Mouse (Mus musculus) CH12.LX (cell line): ENCODE measurements around the gene Adh1. TPM values are rescaled to one million over a fixed set of nuclear protein-coding genes. Genes with fewer than 3 reads are reported as not detected.

Experiments used
- DNase-seq: peaks from one replicate; pipeline ENCODE4 v3.0.0-alpha.2; 2013; ENCODE audit errors: extremely low read depth
- H3K27ac ChIP-seq: 2 replicates; pipeline ENCODE4 v1.5.1; 2012; ENCODE audit warnings: low read depth, mild to moderate bottlenecking, control low read depth, moderate library complexity; ENCODE audit not compliant: insufficient read depth
- H3K27me3 ChIP-seq: replicated peaks from 2 replicates; pipeline ENCODE3; 2012; ENCODE audit warnings: inconsistent platforms
- H3K36me3 ChIP-seq, 2 experiments: replicated peaks in 1 of 2; 2 replicates each; pipeline versions ENCODE3 to v1.6.1; 2012; ENCODE audit warnings: inconsistent platforms in 1 of 2, low read length in 1 of 2, mild to moderate bottlenecking in 1 of 2, mixed read lengths in 1 of 2, moderate library complexity in 1 of 2; ENCODE audit not compliant: control insufficient read depth in 1 of 2, insufficient read depth in 1 of 2
- H3K4me1 ChIP-seq, 2 experiments: 2 replicates each; pipeline ENCODE4 v1.6.1; 2012; ENCODE audit warnings: inconsistent platforms in 1 of 2, moderate library complexity in 1 of 2; ENCODE audit not compliant: insufficient read depth in 2 of 2, control insufficient read depth in 1 of 2
- H3K4me2 ChIP-seq: 2 replicates; pipeline ENCODE4 v1.6.1; 2012; ENCODE audit warnings: low read depth, mild to moderate bottlenecking, control low read depth; ENCODE audit not compliant: poor library complexity, insufficient read depth, severe bottlenecking
- H3K4me3 ChIP-seq, 3 experiments: fragments of 150-350 bp in 1 of 3; sonication (generic) in 1 of 3; replicated peaks in 1 of 3; 2 replicates each; pipeline versions ENCODE3 to v1.5.1; 2011 to 2012; ENCODE audit warnings: low read depth in 2 of 3, low read length in 2 of 3, mild to moderate bottlenecking in 2 of 3, moderate library complexity in 2 of 3, control low read depth in 1 of 3, improper control_type of control experiment in 1 of 3, inconsistent platforms in 1 of 3, mixed read lengths in 1 of 3; ENCODE audit not compliant: poor library complexity in 1 of 3
- H3K79me2 ChIP-seq: replicated peaks from 2 replicates; pipeline ENCODE4 v1.6.1; 2012; ENCODE audit warnings: mild to moderate bottlenecking, moderate library complexity; ENCODE audit not compliant: control insufficient read depth, poor library complexity, insufficient read depth, severe bottlenecking; ENCODE audit errors: extremely low read depth
- H3K9ac ChIP-seq: 2 replicates; pipeline ENCODE4 v1.6.1; 2012; ENCODE audit warnings: low read depth, mild to moderate bottlenecking, control low read depth, moderate library complexity; ENCODE audit not compliant: insufficient read depth
- H3K9me3 ChIP-seq: replicated peaks from 2 replicates; pipeline ENCODE3; 2012; ENCODE audit warnings: low read length, inconsistent platforms, mixed read lengths
- CHD1 ChIP-seq: IDR thresholded peaks from 2 replicates; pipeline ENCODE4 v1.6.1; 2012; ENCODE audit warnings: low read depth, low read length, improper control_type of control experiment, inconsistent platforms
- CHD2 ChIP-seq: IDR thresholded peaks from 2 replicates; pipeline ENCODE4 v1.6.1; 2011; ENCODE audit warnings: low read length, improper control_type of control experiment
- CTCF ChIP-seq, 2 experiments: IDR thresholded peaks in 1 of 2; conservative IDR thresholded peaks in 1 of 2; 2 replicates each; pipeline ENCODE4 v1.5.1; 2011 to 2012; ENCODE audit warnings: low read depth in 2 of 2, low read length in 2 of 2, improper control_type of control experiment in 1 of 2, inconsistent platforms in 1 of 2, mild to moderate bottlenecking in 1 of 2, moderate library complexity in 1 of 2
- E2F4 ChIP-seq: IDR thresholded peaks from 2 replicates; pipeline ENCODE4 v1.6.1; 2011; ENCODE audit warnings: low read depth, low read length, improper control_type of control experiment; ENCODE audit not compliant: insufficient replicate concordance
- ELF1 ChIP-seq: IDR thresholded peaks from 2 replicates; pipeline ENCODE4 v1.6.1; 2014; ENCODE audit warnings: low read depth, mild to moderate bottlenecking, inconsistent platforms, low read length, improper control_type of control experiment
- GABPA ChIP-seq: IDR thresholded peaks from 2 replicates; pipeline ENCODE4 v1.6.1; 2012; ENCODE audit warnings: low read depth, low read length, improper control_type of control experiment, inconsistent platforms; ENCODE audit not compliant: insufficient replicate concordance
- IRF4 ChIP-seq: IDR thresholded peaks from 2 replicates; pipeline ENCODE4 v1.6.1; 2014; ENCODE audit warnings: low read depth, mild to moderate bottlenecking, inconsistent platforms, low read length, improper control_type of control experiment
- JUND ChIP-seq: conservative IDR thresholded peaks from 2 replicates; pipeline ENCODE4 v1.6.1; 2011; ENCODE audit warnings: low read depth, low read length, improper control_type of control experiment
- KAT2A ChIP-seq: IDR thresholded peaks from 2 replicates; pipeline ENCODE4 v1.6.1; 2012; ENCODE audit warnings: low read length, improper control_type of control experiment, inconsistent platforms; ENCODE audit not compliant: insufficient replicate concordance
- MAFK ChIP-seq: IDR thresholded peaks from 2 replicates; pipeline ENCODE4 v1.6.1; 2011; ENCODE audit warnings: low read length, improper control_type of control experiment; ENCODE audit not compliant: insufficient replicate concordance
- MAZ ChIP-seq: IDR thresholded peaks from 2 replicates; pipeline ENCODE4 v1.6.1; 2012; ENCODE audit warnings: low read depth, mild to moderate bottlenecking, inconsistent platforms, low read length, improper control_type of control experiment, moderate library complexity
- MEF2A ChIP-seq: IDR thresholded peaks from 2 replicates; pipeline ENCODE4 v1.6.1; 2014; ENCODE audit warnings: low read depth, mild to moderate bottlenecking, inconsistent platforms, low read length, improper control_type of control experiment, borderline replicate concordance
- MXI1 ChIP-seq: IDR thresholded peaks from 2 replicates; pipeline ENCODE4 v1.6.1; 2011; ENCODE audit warnings: mild to moderate bottlenecking, low read depth, low read length, improper control_type of control experiment
- POLR2A ChIP-seq: IDR thresholded peaks from 2 replicates; pipeline ENCODE4 v1.6.1; 2011; ENCODE audit warnings: low read depth, mild to moderate bottlenecking, improper control_type of control experiment, low read length
- POLR2AphosphoS2 ChIP-seq: IDR thresholded peaks from 2 replicates; pipeline ENCODE4 v1.6.1; 2011; ENCODE audit warnings: low read depth, low read length, improper control_type of control experiment
- RAD21 ChIP-seq: IDR thresholded peaks from 2 replicates; pipeline ENCODE4 v1.6.1; 2011; ENCODE audit warnings: low read depth, mild to moderate bottlenecking, low read length, improper control_type of control experiment, moderate library complexity
- RCOR1 ChIP-seq: conservative IDR thresholded peaks from 2 replicates; pipeline ENCODE4 v1.6.1; 2012; ENCODE audit warnings: low read depth, mild to moderate bottlenecking, inconsistent platforms, low read length, improper control_type of control experiment
- SIN3A ChIP-seq: IDR thresholded peaks from 2 replicates; pipeline ENCODE4 v1.6.1; 2012; ENCODE audit warnings: low read length, improper control_type of control experiment, inconsistent platforms
- TBP ChIP-seq: conservative IDR thresholded peaks from 2 replicates; pipeline ENCODE4 v1.6.1; 2011; ENCODE audit warnings: low read depth, low read length, improper control_type of control experiment
- TCF12 ChIP-seq: IDR thresholded peaks from 2 replicates; pipeline ENCODE4 v1.6.1; 2014; ENCODE audit warnings: low read depth, mild to moderate bottlenecking, inconsistent platforms, low read length, improper control_type of control experiment
- UBTF ChIP-seq: IDR thresholded peaks from 2 replicates; pipeline ENCODE4 v1.6.1; 2012; ENCODE audit warnings: low read depth, mild to moderate bottlenecking, inconsistent platforms, low read length, improper control_type of control experiment, moderate library complexity
- USF1 ChIP-seq: IDR thresholded peaks from 2 replicates; pipeline ENCODE4 v1.6.1; 2014; ENCODE audit warnings: low read depth, mild to moderate bottlenecking, inconsistent platforms, low read length, improper control_type of control experiment
- ZC3H11A ChIP-seq: IDR thresholded peaks from 2 replicates; pipeline ENCODE4 v1.6.1; 2012; ENCODE audit warnings: low read depth, mild to moderate bottlenecking, inconsistent platforms, low read length, improper control_type of control experiment
- ZKSCAN1 ChIP-seq: IDR thresholded peaks from 2 replicates; pipeline ENCODE4 v1.6.1; 2012; ENCODE audit warnings: low read depth, inconsistent platforms, low read length, improper control_type of control experiment, borderline replicate concordance
- ZMIZ1 ChIP-seq: IDR thresholded peaks from 2 replicates; pipeline ENCODE4 v1.6.1; 2012; ENCODE audit warnings: low read depth, mild to moderate bottlenecking, inconsistent platforms, low read length, improper control_type of control experiment
- ZNF384 ChIP-seq: IDR thresholded peaks from 2 replicates; pipeline ENCODE4 v1.6.1; 2012; ENCODE audit warnings: low read depth, low read length, improper control_type of control experiment, inconsistent platforms
- dilution Hi-C: fragments of 300-500 bp; cut with MboI; formaldehyde crosslinking; loops from 2 replicates; pipeline ENCODE4 v1.14.3; 2020; ENCODE audit warnings: low sequenced_read_pairs; ENCODE audit not compliant: extremely low pct_unique_long_range_greater_than_20kb, extremely low pct_ligation_motif_present
- in situ Hi-C: fragments of 300-500 bp; cut with MboI; formaldehyde crosslinking; loops from 3 replicates; pipeline ENCODE4 v1.14.3; 2019; ENCODE audit warnings: low sequenced_read_pairs, low pct_ligation_motif_present, low pct_unique_long_range_greater_than_20kb, mixed read lengths
- polyA plus RNA-seq: library from polyadenylated mRNA; unstranded; fragments of >175 nt; gene quantifications from 2 replicates; pipeline ENCODE4 v1.2.1, GENCODE M21; 2012; ENCODE audit warnings: low read depth; ENCODE audit not compliant: insufficient read length
- total RNA-seq, 2 experiments: library from RNA; depleted of rRNA; stranded (reverse); fragments of 300-350 nt in 1 of 2; fragments of >200 nt in 1 of 2; gene quantifications; 2 replicates each; pipeline ENCODE4 v1.2.3; 2012 to 2014

The Adh1 gene
- total and polyA plus RNA-seq, 3 experiments: not detected

DNA sequence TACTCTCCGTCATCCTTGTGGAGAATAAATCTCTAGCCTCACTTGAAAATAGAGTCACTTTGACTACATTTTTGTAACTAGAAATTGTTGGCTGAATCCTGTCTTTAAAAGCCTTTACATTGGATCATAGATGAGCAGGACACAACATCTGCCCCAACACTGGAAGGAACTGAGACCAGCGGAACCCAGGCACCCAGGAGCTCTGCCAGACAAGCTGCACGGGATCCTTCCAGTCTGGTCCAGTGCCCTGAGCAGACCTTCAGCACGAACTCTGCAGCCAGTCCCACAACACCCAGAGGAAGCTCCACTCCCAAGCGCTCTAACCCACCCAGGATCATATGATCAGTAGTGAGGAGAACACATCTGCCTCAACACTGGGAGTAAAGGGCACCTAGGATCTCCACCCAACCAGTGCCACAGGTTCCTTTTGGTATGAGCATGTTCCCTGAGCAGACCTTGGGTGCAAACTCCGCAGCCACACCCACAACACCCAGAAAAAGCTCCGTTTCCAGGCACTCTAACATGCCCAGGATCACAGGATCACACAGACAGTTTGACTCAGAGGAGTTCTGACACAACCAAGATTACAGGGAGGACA lies 32.6 kb downstream of the Adh1 start:
- no peak for DNase-seq
- in situ Hi-C loops (no loop called here), dilution Hi-C loops (no loop called here)
- H3K79me2 ChIP-seq: no peaks in the 10 kb centered on the region
- H3K4me2 ChIP-seq: no peak overlapping the region
- H3K27me3 ChIP-seq: no peaks in the 10 kb centered on the region
- H3K4me1 ChIP-seq: no peaks in the 10 kb centered on the region
- no peak overlapping the region for H3K9ac ChIP-seq
- H3K9me3 ChIP-seq: peaks cover 13% of the 10 kb centered on the region
- H3K4me3 ChIP-seq: no peak overlapping the region
- TF ChIP-seq IRF4 (no peak), TBP (no peak), GABPA (no peak), POLR2A (no peak), TCF12 (no peak), UBTF (no peak), MXI1 (no peak), USF1 (no peak), CHD1 (no peak), MEF2A (no peak), ZKSCAN1 (no peak), JUND (no peak), SIN3A (no peak), ELF1 (no peak), CTCF (conservative IDR thresholded peaks at IDR 0.05 in 1 of 2, IDR thresholded peaks at IDR 0.05 in 1 of 2; ENCODE audit: low read depth in 2 of 2, low read length in 2 of 2) (no peak), MAZ (no peak), ZC3H11A (no peak), KAT2A (no peak), POLR2AphosphoS2 (no peak)
- H3K27ac ChIP-seq: no peak overlapping the region
- H3K36me3 ChIP-seq: no peaks in the 10 kb centered on the region

DNA sequence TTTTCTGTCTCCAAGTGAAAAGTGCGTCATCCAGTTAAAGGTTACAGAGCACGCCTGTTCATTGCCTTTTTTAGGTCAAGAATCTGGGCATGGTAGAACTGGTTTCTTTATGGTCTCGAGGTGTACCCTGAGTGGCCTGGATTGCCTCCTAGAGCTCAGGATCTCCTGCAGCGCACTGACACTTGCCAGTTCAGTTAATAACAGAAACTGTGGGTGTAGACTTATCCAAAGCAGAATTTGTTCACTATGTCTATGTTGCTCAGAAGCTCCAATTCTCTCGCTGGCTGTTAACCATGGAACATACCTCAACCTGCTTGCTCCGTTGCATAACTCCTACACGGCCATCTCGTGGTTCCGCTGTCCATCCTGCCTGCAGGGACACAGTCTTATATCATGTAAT lies 39.3 kb downstream of the Adh1 start:
- no peaks in the 10 kb centered on the region for H3K4me1 ChIP-seq
- H3K4me3 ChIP-seq: no peak overlapping the region
- TF ChIP-seq ZNF384 (no peak), KAT2A (no peak), RCOR1 (no peak), MAZ (no peak), TBP (no peak), CHD2 (no peak), MAFK (no peak), IRF4 (no peak), POLR2A (no peak), RAD21 (no peak), E2F4 (no peak), ZMIZ1 (no peak), ZKSCAN1 (no peak), TCF12 (no peak), GABPA (no peak), UBTF (no peak), ELF1 (no peak), JUND (no peak)
- dilution Hi-C loops (no loop called here), in situ Hi-C loops (no loop called here)
- no peak overlapping the region for H3K27ac ChIP-seq
- no peaks in the 10 kb centered on the region for H3K79me2 ChIP-seq
- H3K9ac ChIP-seq: no peak overlapping the region
- no peaks in the 10 kb centered on the region for H3K36me3 ChIP-seq
- DNase-seq: no peak
- no peaks in the 10 kb centered on the region for H3K27me3 ChIP-seq
- no peak overlapping the region for H3K4me2 ChIP-seq
- H3K9me3 ChIP-seq: peaks cover 19% of the 10 kb centered on the region
